Mouse (Mus musculus): ENCODE data around the gene Unk.

GRCm38 (mm10) chr11:116105065-116105464 lies 74.9 kb downstream of the Unk start:
- TF ChIP-seq CTCF (IDR thresholded peaks at IDR 0.05; ENCODE audit: extremely low read depth, insufficient read length, insufficient replicate concordance, low read depth, low read length) = no peak
- TF ChIP-seq POLR2A (IDR thresholded peaks at IDR 0.05; ENCODE audit: low read depth, low read length) = no peak

Measured in small intestine, adult 2 months (tissue).